Comparison of ENCODE assay signal across 28 mouse cellular contexts in the genomic region with DNA sequence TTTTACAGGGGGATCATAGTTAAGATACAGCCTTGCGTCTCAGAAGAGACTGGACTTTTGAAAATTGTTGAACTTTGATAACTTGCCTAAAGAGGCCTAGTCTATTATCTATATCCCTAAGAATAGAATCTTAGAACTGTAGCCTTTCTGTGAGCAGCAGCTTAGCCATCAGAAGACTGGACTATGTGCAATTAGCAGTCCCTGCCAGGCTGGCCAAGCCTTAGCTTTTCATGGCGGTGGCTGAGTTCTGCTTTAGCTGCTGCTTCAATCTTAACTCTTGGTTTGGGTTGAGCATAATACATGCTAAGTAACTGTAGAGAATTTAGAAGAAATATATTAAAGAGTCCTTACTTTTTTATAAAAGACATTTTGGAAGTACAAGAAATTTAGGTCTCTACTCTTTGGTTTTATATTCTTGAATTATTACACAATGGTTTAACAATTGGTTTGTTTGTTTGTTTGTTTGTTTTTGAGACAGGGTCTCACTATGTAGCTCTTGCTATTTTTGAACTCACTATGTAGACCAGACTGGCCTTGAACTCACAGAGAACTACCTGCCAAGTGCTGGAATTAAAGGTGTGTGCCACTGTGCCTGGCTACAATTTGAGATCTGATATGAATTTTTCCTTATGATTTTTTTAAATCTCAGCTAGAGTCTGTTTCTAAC.
DNase-seq lines count a peak whose midpoint lies in the region; ATAC-seq lines count a peak whose summit lies in the region.
"Had no signal": no experiment of that assay in that cellular context is flagged by ENCODE, and none has a peak within 500 bp of the region (broad histone marks: within the 10 kb centered on the region; RNA-seq: fewer than 3 reads in every experiment).

No protein-coding gene starts in this region.

- no peak overlapping the region for H3K27ac ChIP-seq in midbrain, embryonic 12.5 days (replicated peaks)
- H3K27ac ChIP-seq in midbrain, embryonic 16.5 days (ENCODE audit: low read length) = no peak overlapping the region
- peak overlapping the region; percentile 80 for H3K27ac ChIP-seq in forebrain, embryonic 11.5 days (ENCODE audit: low read depth, low read length)
- H3K27ac ChIP-seq in forebrain, embryonic 13.5 days = peak overlapping the region; percentile 57
- peak overlapping the region; percentile 56 for H3K27ac ChIP-seq in forebrain, embryonic 16.5 days (ENCODE audit: low read length)
- H3K27ac ChIP-seq: embryonic facial prominence, embryonic 10.5 days; embryonic facial prominence, embryonic 13.5 days; heart, embryonic 15.5 days; hindbrain, embryonic 10.5 days; hindbrain, embryonic 13.5 days; intestine, embryonic 15.5 days had no signal

- DNase-seq in forebrain, embryonic 11.5 days (ENCODE audit: low spot score) = no peak
- no peak for DNase-seq in lung, postnatal 36 days
- no peak for DNase-seq in kidney, adult 11 months
- DNase-seq: adrenal gland, adult 2 months; adrenal gland, postnatal 14 days; cerebellum, adult 11-12 months; cerebellum, adult 8-10 months; cerebellum, postnatal 10 days; cerebellum, postnatal 36 days; embryo, embryonic 11 days; gastrocnemius, postnatal 25 days; heart, adult 18-20 months; heart, postnatal 10 days; heart, postnatal 36 days had no signal

- no peak overlapping the region for H3K4me2 ChIP-seq in midbrain, embryonic 12.5 days (replicated peaks)
- no peak overlapping the region for H3K4me2 ChIP-seq in midbrain, embryonic 16.5 days (ENCODE audit: low read length)
- no peak overlapping the region for H3K4me2 ChIP-seq in forebrain, embryonic 11.5 days (ENCODE audit: low read depth, low read length, severe bottlenecking)
- H3K4me2 ChIP-seq in forebrain, embryonic 13.5 days = no peak overlapping the region
- no peak overlapping the region for H3K4me2 ChIP-seq in forebrain, embryonic 16.5 days (ENCODE audit: low read length)
- H3K4me2 ChIP-seq: embryonic facial prominence, embryonic 13.5 days; heart, embryonic 12.5 days; heart, embryonic 15.5 days; hindbrain, embryonic 13.5 days; intestine, embryonic 15.5 days had no signal

- no peaks in the 10 kb centered on the region for H3K27me3 ChIP-seq in midbrain, embryonic 12.5 days
- no peaks in the 10 kb centered on the region for H3K27me3 ChIP-seq in midbrain, embryonic 16.5 days (ENCODE audit: control insufficient read depth, insufficient read depth, low read depth, low read length)
- no peaks in the 10 kb centered on the region for H3K27me3 ChIP-seq in forebrain, embryonic 11.5 days (ENCODE audit: control insufficient read depth, insufficient read depth, low read length)
- no peaks in the 10 kb centered on the region for H3K27me3 ChIP-seq in forebrain, embryonic 13.5 days
- no peaks in the 10 kb centered on the region for H3K27me3 ChIP-seq in forebrain, embryonic 16.5 days (replicated peaks; ENCODE audit: control insufficient read depth, insufficient read depth, low read length)
- H3K27me3 ChIP-seq: embryonic facial prominence, embryonic 13.5 days; heart, embryonic 12.5 days; heart, embryonic 15.5 days; hindbrain, embryonic 13.5 days; intestine, embryonic 15.5 days had no signal

- H3K36me3 ChIP-seq in midbrain, embryonic 12.5 days = no peaks in the 10 kb centered on the region
- H3K36me3 ChIP-seq in midbrain, embryonic 16.5 days (ENCODE audit: control insufficient read depth, insufficient read depth, low read length) = no peaks in the 10 kb centered on the region
- no peaks in the 10 kb centered on the region for H3K36me3 ChIP-seq in forebrain, embryonic 11.5 days (ENCODE audit: control insufficient read depth, insufficient read depth, low read length)
- no peaks in the 10 kb centered on the region for H3K36me3 ChIP-seq in forebrain, embryonic 13.5 days (ENCODE audit: poor library complexity, severe bottlenecking)
- no peaks in the 10 kb centered on the region for H3K36me3 ChIP-seq in forebrain, embryonic 16.5 days (ENCODE audit: control insufficient read depth, insufficient read depth)
- H3K36me3 ChIP-seq: embryonic facial prominence, embryonic 10.5 days; embryonic facial prominence, embryonic 13.5 days; heart, embryonic 12.5 days; heart, embryonic 15.5 days; hindbrain, embryonic 10.5 days; hindbrain, embryonic 13.5 days; intestine, embryonic 15.5 days had no signal

- H3K9ac ChIP-seq in midbrain, embryonic 12.5 days (replicated peaks) = no peak overlapping the region
- no peak overlapping the region for H3K9ac ChIP-seq in midbrain, embryonic 16.5 days (ENCODE audit: low read depth, low read length)
- no peak overlapping the region for H3K9ac ChIP-seq in forebrain, embryonic 11.5 days (ENCODE audit: low read length)
- H3K9ac ChIP-seq in forebrain, embryonic 13.5 days = no peak overlapping the region
- H3K9ac ChIP-seq in forebrain, embryonic 16.5 days (replicated peaks; ENCODE audit: low read depth, low read length) = no peak overlapping the region
- H3K9ac ChIP-seq: embryonic facial prominence, embryonic 13.5 days; heart, embryonic 12.5 days; heart, embryonic 15.5 days; hindbrain, embryonic 13.5 days; intestine, embryonic 15.5 days had no signal

- H3K4me1 ChIP-seq in midbrain, embryonic 12.5 days = peaks cover 7% of the 10 kb centered on the region; the same call in 1 of the 2 replicates
- no peaks in the 10 kb centered on the region for H3K4me1 ChIP-seq in midbrain, embryonic 16.5 days (ENCODE audit: control insufficient read depth, insufficient read depth, low read length)
- 0 out of 2 replicates have a peak, but pooled peaks cover 10% of the 10 kb centered on the region for H3K4me1 ChIP-seq in forebrain, embryonic 11.5 days (replicated peaks; ENCODE audit: control insufficient read depth, insufficient read depth, low read length)
- peaks cover 29% of the 10 kb centered on the region for H3K4me1 ChIP-seq in forebrain, embryonic 13.5 days
- peaks cover 15% of the 10 kb centered on the region for H3K4me1 ChIP-seq in forebrain, embryonic 16.5 days (replicated peaks; ENCODE audit: control insufficient read depth, insufficient read depth, low read length)
- H3K4me1 ChIP-seq: embryonic facial prominence, embryonic 10.5 days; embryonic facial prominence, embryonic 13.5 days; heart, embryonic 15.5 days; hindbrain, embryonic 13.5 days; intestine, embryonic 15.5 days had no signal

- no peak overlapping the region for H3K4me3 ChIP-seq in midbrain, embryonic 12.5 days
- H3K4me3 ChIP-seq in midbrain, embryonic 16.5 days (ENCODE audit: low read depth, low read length) = no peak overlapping the region
- no peak overlapping the region for H3K4me3 ChIP-seq in forebrain, embryonic 11.5 days (ENCODE audit: low read depth, low read length)
- H3K4me3 ChIP-seq in forebrain, embryonic 13.5 days = no peak overlapping the region
- no peak overlapping the region for H3K4me3 ChIP-seq in forebrain, embryonic 16.5 days (replicated peaks; ENCODE audit: low read length)
- H3K4me3 ChIP-seq: embryonic facial prominence, embryonic 10.5 days; embryonic facial prominence, embryonic 13.5 days; erythroblast, embryonic 14.5 days; heart, embryonic 12.5 days; heart, embryonic 15.5 days; hindbrain, embryonic 10.5 days; hindbrain, embryonic 13.5 days; intestine, embryonic 15.5 days had no signal

- peak; percentile 54; the same call in 1 of the 2 replicates for ATAC-seq in midbrain, embryonic 12.5 days (ENCODE audit: low FRiP score, low read depth)
- ATAC-seq in midbrain, embryonic 16.5 days = no peak
- ATAC-seq in forebrain, embryonic 11.5 days (replicated peaks; ENCODE audit: low FRiP score) = peak; percentile 57
- peak; percentile 55 for ATAC-seq in forebrain, embryonic 13.5 days
- peak; percentile 35; the same call in 1 of the 2 replicates for ATAC-seq in forebrain, embryonic 16.5 days
- ATAC-seq: CD4-positive, CD25-positive, alpha-beta regulatory T cell, adult 4 months; hindbrain, embryonic 16.5 days; intestine, embryonic 15.5 days had no signal

- 65% methylated on average over 2 of the region's 2 CpGs for WGBS in midbrain, embryonic 12.5 days
- 72% methylated on average over 2 of the region's 2 CpGs for WGBS in midbrain, embryonic 16.5 days
- WGBS in forebrain, embryonic 11.5 days = 39% methylated on average over 2 of the region's 2 CpGs
- WGBS in forebrain, embryonic 13.5 days = 27% methylated on average over 2 of the region's 2 CpGs
- 23% methylated on average over 2 of the region's 2 CpGs for WGBS in forebrain, embryonic 16.5 days

- no peaks in the 10 kb centered on the region for H3K9me3 ChIP-seq in midbrain, embryonic 12.5 days
- H3K9me3 ChIP-seq in midbrain, embryonic 16.5 days (replicated peaks; ENCODE audit: control insufficient read depth, low read length, poor library complexity, severe bottlenecking) = no peaks in the 10 kb centered on the region
- no peaks in the 10 kb centered on the region for H3K9me3 ChIP-seq in forebrain, embryonic 11.5 days (ENCODE audit: control insufficient read depth, low read length)
- no peaks in the 10 kb centered on the region for H3K9me3 ChIP-seq in forebrain, embryonic 13.5 days (replicated peaks)
- no peaks in the 10 kb centered on the region for H3K9me3 ChIP-seq in forebrain, embryonic 16.5 days (ENCODE audit: control insufficient read depth, low read length)
- H3K9me3 ChIP-seq: embryonic facial prominence, embryonic 10.5 days; embryonic facial prominence, embryonic 13.5 days; heart, embryonic 12.5 days; heart, embryonic 15.5 days; hindbrain, embryonic 10.5 days; hindbrain, embryonic 13.5 days; intestine, embryonic 15.5 days had no signal

Comparison
In these comparisons a context has a peak if more than half of its experiments do, and no peak if none do; other contexts are left out.
1. H3K27ac ChIP-seq: peak in forebrain, embryonic 11.5 days (single experiment), forebrain, embryonic 13.5 days (single experiment) and forebrain, embryonic 16.5 days (single experiment); none in midbrain, embryonic 12.5 days (single experiment) and midbrain, embryonic 16.5 days (single experiment).